Mouse (Mus musculus) liver, adult 2 months (tissue): Measurements from ENCODE around the gene Rcor3. TPM values are rescaled to one million over a fixed set of nuclear protein-coding genes. Genes with fewer than 3 reads are reported as not detected.

Experiments
- DNase-seq: peaks from one replicate; pipeline ENCODE4 v3.0.0-alpha.2; 2011; ENCODE audit warnings: low read depth, low spot score; ENCODE audit errors: extremely low read depth
- H3K27ac ChIP-seq: fragments of 200-500 bp; replicated peaks from 2 replicates; pipeline ENCODE4 v1.5.1; 2012; ENCODE audit warnings: low read depth, mild to moderate bottlenecking, control low read depth, inconsistent platforms, low read length; ENCODE audit not compliant: insufficient read depth
- H3K27me3 ChIP-seq: fragments of 200-500 bp; 2 replicates; pipeline ENCODE4 v1.6.1; 2012; ENCODE audit warnings: mild to moderate bottlenecking, moderate library complexity, low read length, inconsistent platforms; ENCODE audit not compliant: control insufficient read depth, insufficient read depth
- H3K36me3 ChIP-seq: fragments of 200-500 bp; 2 replicates; pipeline ENCODE4 v1.6.1; 2012; ENCODE audit warnings: low read length, inconsistent platforms; ENCODE audit not compliant: control insufficient read depth, insufficient read depth
- H3K4me1 ChIP-seq: fragments of 200-500 bp; 2 replicates; pipeline ENCODE4 v1.6.1; 2011; ENCODE audit warnings: low read length; ENCODE audit not compliant: control insufficient read depth, insufficient read depth
- H3K4me3 ChIP-seq: fragments of 200-500 bp; 2 replicates; pipeline ENCODE4 v1.5.1; 2011; ENCODE audit warnings: low read depth, mild to moderate bottlenecking, control low read depth, low read length, moderate library complexity; ENCODE audit not compliant: insufficient read depth
- H3K79me2 ChIP-seq: fragments of 200-500 bp; 2 replicates; pipeline ENCODE4 v1.6.1; 2012; ENCODE audit warnings: inconsistent platforms, mild to moderate bottlenecking, low read length, moderate library complexity; ENCODE audit not compliant: control insufficient read depth, insufficient read depth
- H3K9ac ChIP-seq: fragments of 200-500 bp; 2 replicates; pipeline ENCODE4 v1.6.1; 2012; ENCODE audit warnings: low read depth, mild to moderate bottlenecking, control low read depth, inconsistent platforms, low read length
- CTCF ChIP-seq: fragments of 200-500 bp; IDR thresholded peaks from 2 replicates; pipeline ENCODE4 v1.5.1; 2011; ENCODE audit warnings: low read depth, low read length, control low read depth
- POLR2A ChIP-seq: fragments of 200-500 bp; IDR thresholded peaks from 2 replicates; pipeline ENCODE4 v1.6.1; 2011; ENCODE audit warnings: low read length, control low read depth; ENCODE audit not compliant: insufficient read depth; ENCODE audit errors: extremely low read depth
- WGBS: fragments of 180-500 bp; shearing (Covaris S2); methylation state at CpG from one replicate; pipeline ENCODE4 v1.1.7; 2018; 5-methylcytosine and 5-hydroxymethylcytosine counted together
- polyA plus RNA-seq: library from polyadenylated mRNA; depleted of rRNA; stranded (reverse); fragments of >200 nt; gene quantifications from 2 replicates; pipeline ENCODE4 v1.2.3, GENCODE M21; 2012
- total RNA-seq: library from RNA; depleted of rRNA; stranded (reverse); fragments of >200 nt; gene quantifications from 2 replicates; pipeline ENCODE4 v1.2.3, GENCODE M21; 2014

Gene Rcor3
- total and polyA plus RNA-seq, 2 experiments: 11.5 to 13.7 TPM

- WGBS: 56% methylated on average over 9 of the region's 9 CpGs
- Histone ChIP-seq H3K36me3 (no peaks in the 10 kb centered on the region), H3K4me3 (no peak overlapping the region), H3K27me3 (no peaks in the 10 kb centered on the region), H3K27ac (no peak overlapping the region), H3K9ac (no peak overlapping the region), H3K79me2 (peaks cover 26% of the 10 kb centered on the region; the same call in 1 of the 2 replicates), H3K4me1 (peaks cover 21% of the 10 kb centered on the region)
- no peak for DNase-seq
- no peak for TF ChIP-seq POLR2A
- no peak for TF ChIP-seq CTCF
These were observed 48.4 kb downstream of the Rcor3 start for GRCm38 (mm10) chr1:192089208-192090166.

DNA sequence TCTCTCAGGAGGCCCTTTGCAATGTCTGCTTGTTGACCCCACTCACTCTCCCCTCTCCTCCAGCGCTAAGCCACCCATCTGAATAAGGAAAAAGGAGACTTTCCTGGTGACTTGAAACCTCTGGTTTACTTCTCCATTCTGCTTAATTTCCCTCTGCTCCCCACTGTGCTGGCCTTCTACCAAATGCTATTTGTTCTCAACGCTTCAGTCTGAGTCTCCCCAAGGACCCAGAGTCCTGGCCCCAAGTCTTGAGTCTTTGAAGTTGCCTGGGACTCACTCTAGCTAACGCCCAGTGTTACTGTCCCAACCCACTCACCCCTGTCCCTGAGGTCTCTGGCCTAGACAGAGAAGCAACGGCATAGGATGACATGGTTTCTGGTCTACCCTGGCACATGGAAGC lies 49.9 kb downstream of the Rcor3 start:
- no peak for DNase-seq
- no peak for TF ChIP-seq CTCF
- TF ChIP-seq POLR2A: no peak
- no peaks in the 10 kb centered on the region for H3K27me3 ChIP-seq
- 91% methylated on average over 4 of the region's 4 CpGs for WGBS
- H3K4me1 ChIP-seq: peaks cover 21% of the 10 kb centered on the region
- H3K27ac ChIP-seq: no peak overlapping the region
- H3K4me3 ChIP-seq: no peak overlapping the region
- peaks cover 26% of the 10 kb centered on the region; the same call in 1 of the 2 replicates for H3K79me2 ChIP-seq
- no peaks in the 10 kb centered on the region for H3K36me3 ChIP-seq
- no peak overlapping the region for H3K9ac ChIP-seq

DNA sequence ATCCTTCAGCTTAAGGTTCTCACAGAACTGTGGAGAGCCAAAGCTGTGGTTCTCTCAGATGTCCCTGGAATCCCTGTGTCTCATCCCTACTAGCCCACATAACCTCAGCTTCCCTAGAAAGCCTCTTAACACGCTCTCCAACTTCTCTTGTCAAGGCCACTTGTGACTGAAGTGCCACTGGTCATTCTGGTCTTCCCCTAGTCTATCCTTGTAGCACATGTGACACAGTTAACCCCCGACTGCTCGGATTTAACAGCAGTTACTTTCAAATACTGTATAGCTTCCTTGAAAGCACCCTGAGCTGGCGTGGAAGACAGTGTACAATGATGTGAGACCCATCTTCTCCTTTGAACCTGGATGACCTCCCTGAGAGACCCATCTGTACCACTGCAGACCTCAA lies 50.8 kb downstream of the Rcor3 start:
- no peaks in the 10 kb centered on the region for H3K27me3 ChIP-seq
- no peak overlapping the region for H3K27ac ChIP-seq
- peaks cover 24% of the 10 kb centered on the region for H3K4me1 ChIP-seq
- peaks cover 26% of the 10 kb centered on the region; the same call in 1 of the 2 replicates for H3K79me2 ChIP-seq
- H3K36me3 ChIP-seq: no peaks in the 10 kb centered on the region
- no peak for DNase-seq
- TF ChIP-seq CTCF (no peak), POLR2A (no peak)
- WGBS: 87% methylated on average over 4 of the region's 4 CpGs
- H3K9ac ChIP-seq: no peak overlapping the region
- H3K4me3 ChIP-seq: no peak overlapping the region

- Histone ChIP-seq H3K27ac (no peak overlapping the region), H3K4me3 (no peak overlapping the region), H3K9ac (no peak overlapping the region), H3K36me3 (no peaks in the 10 kb centered on the region), H3K79me2 (peaks cover 26% of the 10 kb centered on the region; the same call in 1 of the 2 replicates), H3K27me3 (no peaks in the 10 kb centered on the region), H3K4me1 (peaks cover 23% of the 10 kb centered on the region)
- WGBS: 83% methylated on average over 12 of the region's 12 CpGs
- TF ChIP-seq CTCF: no peak
- no peak for TF ChIP-seq POLR2A
- DNase-seq: no peak
These were observed 51.4 kb downstream of the Rcor3 start for GRCm38 (mm10) chr1:192086279-192087037.

DNA sequence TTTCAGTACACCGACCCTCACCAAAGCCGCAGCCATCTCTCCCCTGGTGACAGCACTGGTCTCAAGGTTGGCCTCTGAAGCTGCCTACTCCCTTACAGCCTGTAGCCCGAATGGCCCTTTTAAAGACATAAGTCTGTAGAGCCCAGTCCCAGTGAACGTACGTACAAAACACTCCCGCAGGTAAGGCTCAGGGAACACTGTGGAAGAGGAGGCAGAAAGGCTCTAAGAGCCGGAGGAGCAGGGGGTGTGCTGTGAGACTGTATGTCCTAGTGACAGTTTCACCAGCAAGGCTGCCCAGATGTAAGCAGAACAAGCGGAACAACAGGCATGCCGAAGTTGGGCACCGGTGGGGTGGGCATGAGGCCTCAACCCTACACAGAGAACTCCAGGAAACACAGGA lies 52.6 kb downstream of the Rcor3 start:
- TF ChIP-seq CTCF (no peak), POLR2A (no peak)
- H3K27ac ChIP-seq: no peak overlapping the region
- peaks cover 16% of the 10 kb centered on the region for H3K4me1 ChIP-seq
- H3K4me3 ChIP-seq: no peak overlapping the region
- H3K36me3 ChIP-seq: no peaks in the 10 kb centered on the region
- no peaks in the 10 kb centered on the region for H3K27me3 ChIP-seq
- DNase-seq: no peak
- no peak overlapping the region for H3K9ac ChIP-seq
- 94% methylated on average over 10 of the region's 10 CpGs for WGBS
- peaks cover 22% of the 10 kb centered on the region; the same call in 1 of the 2 replicates for H3K79me2 ChIP-seq
